Mouse (Mus musculus) limb, embryonic 11.5 days (tissue): ENCODE data around the gene Cenpo. TPM values are rescaled to one million over a fixed set of nuclear protein-coding genes. Genes with fewer than 3 reads are reported as not detected.

Experiments
- ATAC-seq: fragments of 200-750 bp; cut with Nextera tagmentation; 2 replicates; pipeline ENCODE4 v1.8.0; 2017; ENCODE audit warnings: low read depth; ENCODE audit not compliant: insufficient number of reproducible peaks, low FRiP score, low TSS enrichment
- DNase-seq: peaks from one replicate; pipeline ENCODE4 v3.0.0-alpha.2; 2015; ENCODE audit warnings: low spot score
- H3K27ac ChIP-seq: fragments of 300-500 bp; sonication (generic); replicated peaks from 2 replicates; pipeline ENCODE4 v1.5.1; 2014; ENCODE audit warnings: low read depth, mild to moderate bottlenecking, low read length
- H3K27me3 ChIP-seq: fragments of 300-500 bp; sonication (generic); 2 replicates; pipeline ENCODE4 v1.6.1; 2014; ENCODE audit warnings: mild to moderate bottlenecking, low read length, mixed read lengths; ENCODE audit not compliant: control insufficient read depth, insufficient read depth
- H3K36me3 ChIP-seq: fragments of 300-500 bp; sonication (generic); 2 replicates; pipeline ENCODE4 v1.6.1; 2014; ENCODE audit warnings: mild to moderate bottlenecking, low read length, moderate library complexity, mixed read lengths; ENCODE audit not compliant: control insufficient read depth, insufficient read depth
- H3K4me1 ChIP-seq: fragments of 300-500 bp; sonication (generic); 2 replicates; pipeline ENCODE4 v1.6.1; 2014; ENCODE audit warnings: low read length, mixed read lengths; ENCODE audit not compliant: control insufficient read depth, insufficient read depth
- H3K4me2 ChIP-seq: fragments of 300-500 bp; sonication (generic); 2 replicates; pipeline ENCODE4 v1.6.1; 2014; ENCODE audit warnings: low read depth, mild to moderate bottlenecking, moderate library complexity; ENCODE audit not compliant: severe bottlenecking
- H3K4me3 ChIP-seq: fragments of 300-500 bp; sonication (generic); 2 replicates; pipeline ENCODE4 v1.5.1; 2014; ENCODE audit warnings: low read depth, low read length
- H3K9ac ChIP-seq: fragments of 300-500 bp; sonication (generic); 2 replicates; pipeline ENCODE4 v1.6.1; 2014; ENCODE audit warnings: mild to moderate bottlenecking, low read length
- H3K9me3 ChIP-seq: fragments of 300-500 bp; sonication (generic); 2 replicates; pipeline ENCODE4 v1.6.1; 2016; ENCODE audit warnings: low read length; ENCODE audit not compliant: control insufficient read depth
- WGBS: fragments of 180-500 bp; shearing (Covaris S2); extraction: QIAGEN DNeasy Blood & Tissue Kit; methylation state at CpG from one replicate; pipeline ENCODE4 v1.1.7; 2014; 5-methylcytosine and 5-hydroxymethylcytosine counted together
- polyA plus RNA-seq: library from polyadenylated mRNA; unstranded; fragments of >200 nt; fragmentation: Nextera tagmentation; extraction: Ambion mirVana; gene quantifications from 2 replicates; pipeline ENCODE4 v1.2.1, GENCODE M21; 2014

Gene Cenpo
- polyA plus RNA-seq, 1 experiment from 2014 or later: 18.7 TPM

DNA sequence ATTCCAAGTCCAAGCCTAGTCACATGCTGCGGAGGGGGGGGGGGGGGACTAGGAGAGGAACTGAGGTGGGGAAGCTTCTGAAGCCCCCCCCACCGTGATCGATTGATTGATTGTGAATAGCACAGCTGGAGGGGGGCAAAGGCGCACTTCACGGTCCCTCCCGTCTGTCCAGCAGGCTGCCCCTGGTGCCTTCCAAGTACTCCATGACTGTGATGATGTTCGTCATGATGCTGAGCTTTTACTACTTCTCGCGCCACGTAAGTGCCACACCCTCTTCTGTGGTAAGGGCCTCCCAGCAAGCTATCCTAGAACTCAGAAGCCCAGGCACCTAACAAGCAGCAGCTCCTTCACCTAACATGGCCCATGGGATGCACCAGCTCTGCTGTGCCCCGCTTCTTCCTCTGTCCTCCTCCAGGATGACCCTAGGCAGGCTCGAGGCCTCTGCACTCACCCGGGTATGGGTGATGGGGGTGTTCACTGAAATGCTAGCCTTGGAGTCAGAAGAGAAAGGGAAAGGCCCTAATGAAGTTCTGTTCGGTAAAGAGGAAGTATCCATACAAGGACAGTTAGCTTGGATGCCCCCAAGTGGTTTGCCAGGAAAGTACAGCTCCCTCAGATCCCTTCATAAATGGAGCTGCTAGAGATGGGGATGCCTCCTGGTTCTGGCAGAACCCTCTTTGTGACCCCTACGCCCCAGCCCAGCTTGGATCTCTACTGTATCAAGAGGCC lies 25.5 kb downstream of the Cenpo start:
- H3K4me1 ChIP-seq: peaks cover 5% of the 10 kb centered on the region; the same call in 1 of the 2 replicates
- ATAC-seq (no peak), DNase-seq (peak; percentile 40)
- no peak overlapping the region for H3K4me3 ChIP-seq
- H3K9me3 ChIP-seq: no peaks in the 10 kb centered on the region
- H3K4me2 ChIP-seq: no peak overlapping the region
- WGBS: 84% methylated on average over 15 of the region's 15 CpGs
- no peak overlapping the region for H3K27ac ChIP-seq
- H3K36me3 ChIP-seq: peaks cover 20% of the 10 kb centered on the region
- no peak overlapping the region for H3K9ac ChIP-seq
- H3K27me3 ChIP-seq: no peaks in the 10 kb centered on the region

DNA sequence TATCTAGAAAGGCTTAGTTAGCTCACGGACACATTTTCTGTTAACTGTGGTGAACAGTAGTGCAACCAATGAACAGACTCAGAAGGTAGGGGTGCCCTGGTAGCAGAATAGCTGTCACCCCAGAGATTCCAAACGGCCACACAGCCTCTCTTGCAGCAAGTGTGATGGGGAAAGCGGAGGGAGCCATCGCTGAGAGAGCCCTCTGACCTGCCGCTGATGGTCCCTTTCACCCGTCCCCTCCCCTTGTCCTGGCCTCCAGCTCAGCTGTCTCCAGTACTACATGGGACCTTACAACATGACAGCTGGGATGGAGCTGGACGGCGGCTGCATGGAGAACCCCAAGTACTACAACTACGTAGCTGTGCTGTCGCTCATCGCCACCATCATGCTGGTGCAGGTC lies 28.0 kb downstream of the Cenpo start:
- Histone ChIP-seq H3K4me2 (no peak overlapping the region), H3K9ac (no peak overlapping the region), H3K4me3 (no peak overlapping the region), H3K27ac (no peak overlapping the region), H3K9me3 (no peaks in the 10 kb centered on the region), H3K27me3 (no peaks in the 10 kb centered on the region), H3K4me1 (no peaks in the 10 kb centered on the region), H3K36me3 (peaks cover 16% of the 10 kb centered on the region)
- DNase-seq (no peak), ATAC-seq (no peak)
- WGBS: 94% methylated on average over 11 of the region's 11 CpGs

DNA sequence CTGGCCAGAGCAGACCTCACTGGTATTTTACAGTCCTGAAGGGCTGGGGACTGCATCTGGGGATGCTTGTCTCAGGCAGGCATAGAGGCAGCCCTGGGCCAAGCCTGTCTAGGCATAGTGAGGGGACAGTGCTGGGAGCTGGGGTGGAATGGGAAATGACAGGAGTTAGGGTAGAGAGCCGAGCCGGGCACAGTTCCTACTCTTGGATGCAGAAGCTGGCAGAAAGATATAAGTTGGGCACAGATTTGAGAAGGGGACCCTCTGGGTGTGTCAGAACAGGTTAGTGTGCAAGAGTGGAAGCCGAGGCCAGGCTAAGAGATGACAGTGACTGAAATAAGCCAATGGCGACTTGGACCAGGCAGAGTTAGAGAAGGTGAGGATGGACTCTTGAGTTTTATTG lies 31.9 kb downstream of the Cenpo start:
- Histone ChIP-seq H3K36me3 (peaks cover 2% of the 10 kb centered on the region; the same call in 1 of the 2 replicates), H3K27ac (no peak overlapping the region), H3K4me1 (no peaks in the 10 kb centered on the region), H3K4me3 (no peak overlapping the region), H3K9ac (no peak overlapping the region), H3K27me3 (no peaks in the 10 kb centered on the region), H3K4me2 (no peak overlapping the region), H3K9me3 (no peaks in the 10 kb centered on the region)
- 95% methylated on average over 4 of the region's 4 CpGs for WGBS
- DNase-seq (no peak), ATAC-seq (no peak)

DNA sequence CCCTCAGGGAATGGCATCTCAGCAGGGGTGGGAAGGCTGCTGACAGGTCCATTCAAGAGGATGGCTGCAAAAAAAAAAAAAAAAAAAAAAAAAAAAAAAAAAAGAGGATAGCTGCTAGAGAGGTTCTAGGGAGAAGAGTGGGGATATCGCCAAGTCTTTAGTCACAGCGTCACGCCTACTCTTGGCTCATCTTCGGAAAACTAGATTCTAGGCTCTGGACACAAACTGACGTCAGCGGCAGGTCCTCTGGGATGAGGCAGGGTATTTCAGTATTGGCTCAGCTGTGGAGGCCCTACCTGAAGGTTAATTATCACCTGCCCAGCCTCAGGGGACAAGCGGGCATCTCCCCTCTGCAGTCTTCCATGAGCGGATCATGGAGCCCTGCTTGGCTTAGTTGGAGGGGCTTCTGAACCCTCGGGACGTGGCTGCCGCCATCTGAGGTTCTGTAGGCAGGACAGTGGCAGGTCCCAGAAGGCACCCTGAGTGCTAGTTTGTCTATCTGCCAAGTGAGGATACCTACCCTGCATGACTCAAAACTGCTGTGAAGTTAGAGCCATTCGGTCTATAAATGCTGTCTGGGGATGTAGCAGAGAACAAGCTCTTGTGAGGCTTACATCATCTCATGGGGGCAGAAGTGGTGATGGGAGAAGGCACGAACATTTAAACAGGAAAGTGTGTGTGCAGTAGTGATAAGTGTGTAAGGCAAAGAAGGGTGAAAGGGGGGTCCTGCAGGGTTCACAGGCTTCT lies 32.5 kb downstream of the Cenpo start:
- H3K4me1 ChIP-seq: no peaks in the 10 kb centered on the region
- no peak overlapping the region for H3K4me3 ChIP-seq
- H3K4me2 ChIP-seq: no peak overlapping the region
- H3K27me3 ChIP-seq: no peaks in the 10 kb centered on the region
- no peaks in the 10 kb centered on the region for H3K9me3 ChIP-seq
- no peak overlapping the region for H3K9ac ChIP-seq
- no peak for DNase-seq
- WGBS: 94% methylated on average over 13 of the region's 13 CpGs
- ATAC-seq: no peak
- H3K27ac ChIP-seq: no peak overlapping the region
- H3K36me3 ChIP-seq: peaks cover 2% of the 10 kb centered on the region; the same call in 1 of the 2 replicates

DNA sequence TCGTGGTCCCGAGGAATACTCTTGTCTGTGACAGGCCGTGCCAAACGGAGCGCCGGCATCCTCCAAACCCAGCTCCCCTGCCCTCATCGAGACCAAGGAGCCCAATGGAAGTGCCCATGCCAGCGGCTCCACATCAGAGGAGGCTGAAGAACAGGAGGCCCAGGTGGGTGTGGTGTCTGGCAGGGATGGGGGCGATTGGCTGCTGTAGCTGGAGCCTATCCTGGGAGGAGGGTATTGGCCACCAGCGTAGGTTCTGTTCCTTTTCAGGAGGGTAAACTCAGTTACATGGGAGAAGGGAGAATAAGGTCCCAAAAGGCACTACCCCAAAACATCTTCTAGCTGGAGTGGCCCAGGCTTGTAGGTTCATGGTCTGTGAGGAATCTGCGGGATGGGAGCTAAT lies 34.8 kb downstream of the Cenpo start:
- no peaks in the 10 kb centered on the region for H3K9me3 ChIP-seq
- H3K4me1 ChIP-seq: no peaks in the 10 kb centered on the region
- H3K9ac ChIP-seq: no peak overlapping the region
- 95% methylated on average over 11 of the region's 11 CpGs for WGBS
- H3K27ac ChIP-seq: no peak overlapping the region
- DNase-seq (no peak), ATAC-seq (no peak)
- no peak overlapping the region for H3K4me2 ChIP-seq
- H3K36me3 ChIP-seq: peaks cover 2% of the 10 kb centered on the region; the same call in 1 of the 2 replicates
- H3K4me3 ChIP-seq: no peak overlapping the region
- no peaks in the 10 kb centered on the region for H3K27me3 ChIP-seq

- 90% methylated on average over 4 of the region's 4 CpGs for WGBS
- Histone ChIP-seq H3K36me3 (peaks cover 2% of the 10 kb centered on the region; the same call in 1 of the 2 replicates), H3K9ac (no peak overlapping the region)
Observed at GRCm38 (mm10) chr12:4198702-4199101, 35.4 kb downstream of the Cenpo start.

DNA sequence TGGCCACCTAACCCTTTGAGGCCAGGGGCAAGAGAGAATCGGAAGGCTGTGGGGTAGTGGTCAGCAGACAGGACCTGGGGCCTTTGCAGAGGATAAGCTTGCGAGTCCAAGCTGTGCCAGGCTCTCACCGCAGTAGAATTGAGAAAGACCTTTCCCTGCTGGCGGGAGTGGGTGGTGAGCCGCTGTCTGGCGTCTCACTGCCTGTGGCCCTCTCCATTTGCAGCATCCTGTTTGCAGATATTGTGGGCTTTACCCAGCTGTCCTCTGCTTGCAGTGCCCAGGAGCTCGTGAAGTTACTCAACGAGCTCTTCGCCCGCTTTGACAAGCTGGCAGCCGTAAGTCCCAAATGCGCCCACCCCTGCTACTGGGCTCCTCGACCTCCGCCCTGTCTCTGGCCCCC lies 39.5 kb downstream of the Cenpo start:
- H3K27ac ChIP-seq: no peak overlapping the region
- no peaks in the 10 kb centered on the region for H3K9me3 ChIP-seq
- no peak overlapping the region for H3K4me2 ChIP-seq
- 96% methylated on average over 14 of the region's 14 CpGs for WGBS
- no peaks in the 10 kb centered on the region for H3K27me3 ChIP-seq
- DNase-seq: no peak
- no peak overlapping the region for H3K4me3 ChIP-seq
- ATAC-seq: no peak
- H3K4me1 ChIP-seq: peaks cover 18% of the 10 kb centered on the region
- H3K36me3 ChIP-seq: 0 out of 2 replicates have a peak, but pooled peaks cover 2% of the 10 kb centered on the region
- no peak overlapping the region for H3K9ac ChIP-seq

More at GRCm38 (mm10) chr12:4198702-4199101, 35.4 kb downstream of the Cenpo start:
- ATAC-seq (no peak), DNase-seq (no peak)
- H3K4me2 ChIP-seq: no peak overlapping the region
- H3K4me3 ChIP-seq: no peak overlapping the region
- H3K27ac ChIP-seq: no peak overlapping the region
- no peaks in the 10 kb centered on the region for H3K9me3 ChIP-seq
- no peaks in the 10 kb centered on the region for H3K27me3 ChIP-seq
- H3K4me1 ChIP-seq: peaks cover 3% of the 10 kb centered on the region

GRCm38 (mm10) chr12:4193025-4193740 lies 40.9 kb downstream of the Cenpo start:
- no peak overlapping the region for H3K4me3 ChIP-seq
- ATAC-seq (peak; percentile 58; the same call in 1 of the 2 replicates), DNase-seq (peak; percentile 34)
- H3K4me2 ChIP-seq: no peak overlapping the region
- 0 out of 2 replicates have a peak, but pooled peaks cover 2% of the 10 kb centered on the region for H3K36me3 ChIP-seq
- H3K27me3 ChIP-seq: no peaks in the 10 kb centered on the region
- H3K27ac ChIP-seq: peak overlapping the region; percentile 67; the same call in 1 of the 2 replicates
- H3K9ac ChIP-seq: no peak overlapping the region
- 44% methylated on average over 9 of the region's 10 CpGs for WGBS
- no peaks in the 10 kb centered on the region for H3K9me3 ChIP-seq
- H3K4me1 ChIP-seq: peaks cover 21% of the 10 kb centered on the region
